ENCODE assay signal across 14 mouse cellular contexts in genomic region chr17:34325436-34325835, GRCm38 (mm10). TPM values are rescaled to one million over a fixed set of nuclear protein-coding genes. Genes with fewer than 3 reads are reported as not detected.
A peak's percentile ranks its signal among the peaks of the same experiment; 100 is the strongest.
DNase-seq lines count a peak whose midpoint lies in the region; ATAC-seq and TF ChIP-seq lines count a peak whose summit lies in the region.
"Had no signal": no experiment of that assay in that cellular context is flagged by ENCODE, and none has a peak within 500 bp of the region (broad histone marks: within the 10 kb centered on the region; RNA-seq: fewer than 3 reads in every experiment).

H2-Eb2 (plus strand) TSS chr17:34325665.

- TF ChIP-seq CTCF in kidney, adult 2 months (conservative IDR thresholded peaks at IDR 0.05; ENCODE audit: insufficient read depth, insufficient read length, low read depth, low read length): no peak

- no peaks in the 10 kb centered on the region; the same call in 1 of the 2 replicates for H3K27me3 ChIP-seq in kidney, adult 2 months (replicated peaks; ENCODE audit: control insufficient read depth, insufficient read depth, low read length)
- H3K27me3 ChIP-seq in kidney, embryonic 15.5 days: no peaks in the 10 kb centered on the region

- H3K9ac ChIP-seq in kidney, embryonic 15.5 days: no peak within 1 kb of the TSS
- H3K9ac ChIP-seq: forebrain, postnatal 0 days had no signal

- WGBS in kidney, adult 2 months: 53% methylated on average over 4 of the region's 4 CpGs
- WGBS in kidney, embryonic 15.5 days: 49% methylated on average over 4 of the region's 4 CpGs

- TF ChIP-seq POLR2A in kidney, adult 2 months (IDR thresholded peaks at IDR 0.05; ENCODE audit: low read depth, low read length): no peak

- H3K36me3 ChIP-seq in kidney, adult 2 months (ENCODE audit: control insufficient read depth, insufficient read depth, low read length): no peaks in the 10 kb centered on the region
- H3K36me3 ChIP-seq in kidney, embryonic 15.5 days: no peaks in the 10 kb centered on the region

- no peaks in the 10 kb centered on the region for H3K4me1 ChIP-seq in kidney, adult 2 months (ENCODE audit: control insufficient read depth, insufficient read depth, low read length)
- H3K4me1 ChIP-seq in kidney, embryonic 15.5 days: peaks cover 4% of the 10 kb centered on the region; the same call in 1 of the 2 replicates

- no peaks in the 10 kb centered on the region for H3K9me3 ChIP-seq in kidney, embryonic 15.5 days (replicated peaks)
- H3K9me3 ChIP-seq: megakaryocyte, embryonic 14.5 days had no signal

- H3K4me2 ChIP-seq in kidney, embryonic 15.5 days: no peak within 1 kb of the TSS

- no peak within 1 kb of the TSS for H3K27ac ChIP-seq in kidney, adult 2 months (ENCODE audit: insufficient read depth, low read depth, low read length)
- H3K27ac ChIP-seq in kidney, embryonic 15.5 days: no peak within 1 kb of the TSS
- H3K27ac ChIP-seq: heart, adult 2 months had no signal

- peak; percentile 33 to 45; a peak in 2 of 4 replicates for ATAC-seq in hematopoietic stem cell, adult 5-6 weeks (replicated peaks in 1 of 2; ENCODE audit: insufficient read depth in 1 of 2, low FRiP score in 2 of 2, low TSS enrichment in 1 of 2, low read depth in 1 of 2, poor library complexity in 2 of 2, severe bottlenecking in 2 of 2)
- ATAC-seq in kidney, embryonic 15.5 days (replicated peaks; ENCODE audit: low FRiP score): no peak
- ATAC-seq: forebrain, postnatal 0 days; intestine, embryonic 16.5 days had no signal

- H3K4me3 ChIP-seq in kidney, adult 2 months (ENCODE audit: insufficient read depth, low read depth, low read length): no peak within 1 kb of the TSS
- H3K4me3 ChIP-seq in kidney, embryonic 15.5 days (replicated peaks): no peak within 1 kb of the TSS
- H3K4me3 ChIP-seq: heart, adult 2 months; megakaryocyte, embryonic 14.5 days had no signal

- peak; percentile 35 to 45 for DNase-seq in kidney, postnatal 4 days
- no peak for DNase-seq in kidney, adult 2 months
- DNase-seq in T-cell, adult 2 months (ENCODE audit: low spot score): peak; percentile 38
- DNase-seq in spleen, postnatal 36 days (ENCODE audit: low spot score in 2 of 2): peak; percentile 88 to 89
- no peak for DNase-seq in heart, adult 9 months (ENCODE audit: low spot score in 2 of 2)
- DNase-seq: forebrain, postnatal 0 days had no signal

RNA-seq across cellular contexts. Expression of gene H2-Eb2, which starts in this region (rescaled TPM):
- 0.04 and 0.78 TPM in 2 replicates for polyA plus RNA-seq in kidney, adult 2 months (2012; rRNA removed)
- 0.06 TPM in 1 of 2 replicates, not detected in the other for total RNA-seq in hematopoietic stem cell, adult 5-6 weeks (2017)
- polyA plus RNA-seq in kidney, embryonic 15.5 days (2015; fragmentation: Nextera tagmentation; extraction: Ambion mirVana): not detected in 2 replicates
- total RNA-seq: forebrain, postnatal 0 days; heart, adult 2 months; heart, postnatal 25 days; left cerebral cortex, postnatal 10 days had no signal
- polyA plus RNA-seq: intestine, embryonic 16.5 days; neural tube, embryonic 11.5 days had no signal

Comparison
In these comparisons a context has a peak if more than half of its experiments do, and no peak if none do; other contexts are left out.
1. DNase-seq: peak in kidney, postnatal 4 days (2 of 2), T-cell, adult 2 months (single experiment) and spleen, postnatal 36 days (2 of 2); none in kidney, adult 2 months (single experiment) and heart, adult 9 months (0 of 2).
2. Peak in ATAC-seq in hematopoietic stem cell, adult 5-6 weeks; RNA of the gene not detected or under 1 TPM.